Mouse (Mus musculus) ovary, adult 18-20 months (tissue): ENCODE data around the gene Pgrmc2.

Experiments
- DNase-seq: peaks from one replicate; pipeline ENCODE4 v3.0.0; 2022; ENCODE audit warnings: low spot score, mixed read lengths

Pgrmc2 gene

GRCm38 (mm10) chr3:41082885-41083789, at the start of gene Pgrmc2:
Pgrmc2 (minus strand) TSS chr3:41083046.
- DNase-seq, result peak; percentile 99

- no peak for DNase-seq
Measured at GRCm38 (mm10) chr3:41124000-41124294, 41.1 kb upstream of the Pgrmc2 start.

- DNase-seq, result no peak
Measured at GRCm38 (mm10) chr3:41123190-41123999, 40.5 kb upstream of the Pgrmc2 start.

- no peak for DNase-seq
Measured at GRCm38 (mm10) chr3:41118173-41118572, 35.3 kb upstream of the Pgrmc2 start.

GRCm38 (mm10) chr3:41117447-41117846, 34.6 kb upstream of the Pgrmc2 start:
- no peak for DNase-seq

GRCm38 (mm10) chr3:41113186-41113585, 30.3 kb upstream of the Pgrmc2 start:
- no peak for DNase-seq

- DNase-seq, result no peak
Measured at GRCm38 (mm10) chr3:41108306-41108785, 25.5 kb upstream of the Pgrmc2 start.

GRCm38 (mm10) chr3:41107600-41108305, 24.9 kb upstream of the Pgrmc2 start:
- no peak for DNase-seq

- DNase-seq, result no peak
Measured at GRCm38 (mm10) chr3:41101905-41102304, 19.1 kb upstream of the Pgrmc2 start.

GRCm38 (mm10) chr3:41100157-41100556, 17.3 kb upstream of the Pgrmc2 start:
- no peak for DNase-seq

- no peak for DNase-seq
Measured at GRCm38 (mm10) chr3:41099672-41100071, 16.8 kb upstream of the Pgrmc2 start.

- no peak for DNase-seq
Measured at GRCm38 (mm10) chr3:41093210-41093609, 10.4 kb upstream of the Pgrmc2 start.

- no peak for DNase-seq
Measured at GRCm38 (mm10) chr3:41092311-41092710, 9.5 kb upstream of the Pgrmc2 start.

GRCm38 (mm10) chr3:41090839-41091238, 8.0 kb upstream of the Pgrmc2 start:
- no peak for DNase-seq

- DNase-seq, result no peak
Measured at GRCm38 (mm10) chr3:41087071-41087470, 4.2 kb upstream of the Pgrmc2 start.

- DNase-seq, result no peak
Measured at GRCm38 (mm10) chr3:41084421-41084820, 1.6 kb upstream of the Pgrmc2 start.

- DNase-seq, result no peak
Measured at GRCm38 (mm10) chr3:41083790-41084112, 905 bp upstream of the Pgrmc2 start.

GRCm38 (mm10) chr3:41082520-41082884, 344 bp downstream of the Pgrmc2 start:
- DNase-seq, result peak; percentile 5

- DNase-seq, result no peak
Measured at GRCm38 (mm10) chr3:41081474-41082301, 1.2 kb downstream of the Pgrmc2 start.

GRCm38 (mm10) chr3:41080724-41081123, 2.1 kb downstream of the Pgrmc2 start:
- no peak for DNase-seq

GRCm38 (mm10) chr3:41078673-41079072, 4.2 kb downstream of the Pgrmc2 start:
- DNase-seq, result no peak

- no peak for DNase-seq
Measured at GRCm38 (mm10) chr3:41075376-41075775, 7.5 kb downstream of the Pgrmc2 start.
